Mouse (Mus musculus) hindbrain, postnatal 0 days (tissue): ENCODE measurements around the gene Spata2l. TPM values are rescaled to one million over a fixed set of nuclear protein-coding genes. Genes with fewer than 3 reads are reported as not detected.
"Not testable (repeated sequence)": the region's sequence is repeated elsewhere in the genome, so short reads cannot be mapped to it uniquely, and the experiment has no call there.

Experiments used
- ATAC-seq: fragments of 200-750 bp; cut with Nextera tagmentation; 2 replicates; pipeline ENCODE4 v1.8.0; 2017; ENCODE audit warnings: mild to moderate bottlenecking, moderate TSS enrichment, moderate library complexity
- DNase-seq: peaks from one replicate; pipeline ENCODE4 v3.0.0-alpha.2; 2015; ENCODE audit warnings: low spot score
- H3K27ac ChIP-seq: fragments of 300-500 bp; sonication (generic); 2 replicates; pipeline ENCODE4 v1.5.1; 2014; ENCODE audit warnings: mild to moderate bottlenecking
- H3K27me3 ChIP-seq: fragments of 300-500 bp; sonication (generic); 2 replicates; pipeline ENCODE4 v1.6.1; 2014; ENCODE audit warnings: low read length, mixed read lengths; ENCODE audit not compliant: insufficient read depth
- H3K36me3 ChIP-seq: fragments of 300-500 bp; sonication (generic); 2 replicates; pipeline ENCODE4 v1.6.1; 2014; ENCODE audit warnings: low read length, mixed read lengths; ENCODE audit not compliant: insufficient read depth
- H3K4me1 ChIP-seq: fragments of 300-500 bp; sonication (generic); 2 replicates; pipeline ENCODE4 v1.6.1; 2014; ENCODE audit warnings: antibody characterized with exemption, low read length, mixed read lengths; ENCODE audit not compliant: insufficient read depth
- H3K4me2 ChIP-seq: fragments of 300-500 bp; sonication (generic); 2 replicates; pipeline ENCODE4 v1.6.1; 2014; ENCODE audit warnings: low read depth, mild to moderate bottlenecking, low read length, moderate library complexity, mixed read lengths
- H3K4me3 ChIP-seq: fragments of 300-500 bp; sonication (generic); 2 replicates; pipeline ENCODE4 v1.5.1; 2014; ENCODE audit warnings: low read length
- H3K9ac ChIP-seq: fragments of 300-500 bp; sonication (generic); replicated peaks from 2 replicates; pipeline ENCODE4 v1.6.1; 2014; ENCODE audit warnings: mild to moderate bottlenecking, low read length, moderate library complexity, mixed read lengths
- H3K9me3 ChIP-seq: fragments of 300-500 bp; sonication (generic); 2 replicates; pipeline ENCODE4 v1.6.1; 2016; ENCODE audit warnings: low read length, mixed read lengths
- CTCF ChIP-seq: IDR thresholded peaks from 2 replicates; pipeline ENCODE4 v1.5.1; 2016; ENCODE audit warnings: antibody characterized with exemption, control low read depth, low read depth
- WGBS: fragments of 180-500 bp; shearing (Covaris S2); extraction: QIAGEN DNeasy Blood & Tissue Kit; methylation state at CpG from one replicate; pipeline ENCODE4 v1.1.7; 2014; 5-methylcytosine and 5-hydroxymethylcytosine counted together
- polyA plus RNA-seq: library from polyadenylated mRNA; unstranded; fragments of >200 nt; fragmentation: Nextera tagmentation; extraction: Ambion mirVana; gene quantifications from 2 replicates; pipeline ENCODE4 v1.2.1, GENCODE M21; 2015
- total RNA-seq: library from RNA; depleted of rRNA; stranded (reverse); fragments of >200 nt; gene quantifications from 2 replicates; pipeline ENCODE4 v1.2.3, GENCODE M21; 2014

Spata2l gene
- total and polyA plus RNA-seq, 2 experiments from 2014 or later = 15.8 to 19.4 TPM

GRCm38 (mm10) chr8:123234918-123235519 is 1.0 kb downstream of the Spata2l start:
- Histone ChIP-seq H3K27ac (peak overlapping the region; percentile 68; the same call in 1 of the 2 replicates), H3K36me3 (no peaks in the 10 kb centered on the region), H3K9ac (peak overlapping the region; percentile 74), H3K27me3 (no peaks in the 10 kb centered on the region), H3K4me2 (peak overlapping the region; percentile 92), H3K9me3 (no peaks in the 10 kb centered on the region), H3K4me3 (peak overlapping the region; percentile 57), H3K4me1 (peaks cover 15% of the 10 kb centered on the region)
- DNase-seq (peak; percentile 68), ATAC-seq (peak; percentile 27; the same call in 1 of the 2 replicates)
- WGBS = 30% methylated on average over 13 of the region's 13 CpGs
- TF ChIP-seq CTCF = no peak

DNA sequence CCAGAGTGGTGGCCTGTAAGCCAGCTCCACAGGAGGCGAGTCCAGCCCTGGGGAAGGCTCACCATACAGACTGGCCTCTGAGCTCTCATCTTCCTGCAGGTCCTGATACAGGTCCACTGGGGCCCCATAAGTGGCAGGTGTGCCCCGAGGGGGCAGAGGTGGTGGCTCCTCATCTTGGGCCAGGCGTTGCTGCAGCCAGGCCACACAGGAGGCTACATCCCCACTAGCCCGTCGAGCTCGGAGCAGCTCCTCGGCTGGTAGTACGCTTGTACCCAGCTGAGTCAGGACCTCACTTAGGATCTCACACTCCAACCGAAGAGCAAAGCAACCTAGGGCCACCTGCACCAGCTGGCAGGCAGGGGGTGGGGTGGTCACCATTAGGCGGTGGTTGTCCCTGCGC is 2.3 kb downstream of the Spata2l start:
- WGBS = 79% methylated on average over 11 of the region's 11 CpGs
- Histone ChIP-seq H3K4me2 (no peak overlapping the region), H3K27me3 (no peaks in the 10 kb centered on the region), H3K9ac (no peak overlapping the region), H3K4me1 (peaks cover 15% of the 10 kb centered on the region), H3K36me3 (no peaks in the 10 kb centered on the region), H3K4me3 (no peak overlapping the region), H3K9me3 (no peaks in the 10 kb centered on the region), H3K27ac (no peak overlapping the region)
- no peak for TF ChIP-seq CTCF
- DNase-seq (no peak), ATAC-seq (no peak)

DNA sequence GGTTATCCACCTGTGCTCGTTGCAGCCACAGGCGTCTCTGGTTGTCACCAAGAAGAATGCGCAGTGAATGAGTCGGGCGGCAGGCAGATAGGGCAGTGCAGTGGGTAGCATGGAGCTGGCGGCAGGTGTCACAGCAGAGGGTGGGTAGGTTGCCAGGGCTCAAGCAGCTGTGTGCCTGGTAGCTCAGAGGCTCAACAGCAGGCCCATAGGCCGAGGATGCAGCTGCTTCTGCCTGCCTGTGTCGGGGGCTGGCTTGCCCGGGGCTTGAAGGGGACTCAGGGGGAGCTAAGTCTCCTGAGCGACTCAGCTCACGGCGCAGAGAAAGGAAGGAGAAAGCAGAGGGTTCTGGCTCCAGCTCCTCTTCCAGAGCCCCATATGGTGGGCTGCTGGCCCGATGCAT is 2.7 kb downstream of the Spata2l start:
- Histone ChIP-seq H3K27me3 (no peaks in the 10 kb centered on the region), H3K9ac (no peak overlapping the region), H3K4me1 (peaks cover 15% of the 10 kb centered on the region), H3K4me2 (no peak overlapping the region), H3K9me3 (no peaks in the 10 kb centered on the region), H3K36me3 (no peaks in the 10 kb centered on the region), H3K4me3 (no peak overlapping the region), H3K27ac (no peak overlapping the region)
- no peak for TF ChIP-seq CTCF
- WGBS = 44% methylated on average over 12 of the region's 13 CpGs
- ATAC-seq = no peak
- DNase-seq = peak; percentile 28

- H3K4me2 ChIP-seq = no peak overlapping the region
- H3K9ac ChIP-seq = no peak overlapping the region
- no peak overlapping the region for H3K27ac ChIP-seq
- 0 out of 2 replicates have a peak, but pooled peaks cover under 1% of the 10 kb centered on the region for H3K36me3 ChIP-seq
- no peak overlapping the region for H3K4me3 ChIP-seq
- no peak for TF ChIP-seq CTCF
- no peaks in the 10 kb centered on the region for H3K27me3 ChIP-seq
- no peak for DNase-seq
- H3K9me3 ChIP-seq = no peaks in the 10 kb centered on the region
- 36% methylated on average over 7 of the region's 7 CpGs for WGBS
- H3K4me1 ChIP-seq = peaks cover 15% of the 10 kb centered on the region
- no peak for ATAC-seq
Observed at GRCm38 (mm10) chr8:123232553-123232952, 3.5 kb downstream of the Spata2l start.

DNA sequence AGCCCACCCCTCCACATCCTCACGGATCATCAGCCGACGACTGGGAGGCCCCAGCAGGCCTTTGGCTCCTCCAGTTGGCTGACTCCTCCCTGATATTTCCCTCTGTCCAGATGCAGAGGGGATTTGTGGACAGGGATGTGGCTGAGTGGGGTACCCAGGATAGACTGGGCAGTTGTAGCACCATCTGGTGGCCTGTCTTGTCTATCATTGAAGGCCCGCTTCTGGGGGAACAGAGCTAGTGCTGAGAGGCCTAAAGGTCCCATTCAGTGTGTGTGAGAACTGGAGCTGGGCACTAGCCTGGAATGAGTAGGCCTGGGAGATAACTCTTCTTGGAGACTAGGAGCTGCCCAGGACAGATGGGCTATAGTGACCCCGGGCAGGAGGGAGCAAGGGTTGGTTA is 4.3 kb downstream of the Spata2l start:
- DNase-seq (peak; percentile 46), ATAC-seq (no peak)
- Histone ChIP-seq H3K27ac (no peak overlapping the region), H3K4me2 (no peak overlapping the region), H3K9ac (no peak overlapping the region), H3K4me1 (peaks cover 15% of the 10 kb centered on the region), H3K36me3 (0 out of 2 replicates have a peak, but pooled peaks cover 7% of the 10 kb centered on the region), H3K27me3 (no peaks in the 10 kb centered on the region), H3K9me3 (no peaks in the 10 kb centered on the region), H3K4me3 (no peak overlapping the region)
- WGBS = 55% methylated on average over 5 of the region's 5 CpGs
- peak; percentile 53 for TF ChIP-seq CTCF

DNA sequence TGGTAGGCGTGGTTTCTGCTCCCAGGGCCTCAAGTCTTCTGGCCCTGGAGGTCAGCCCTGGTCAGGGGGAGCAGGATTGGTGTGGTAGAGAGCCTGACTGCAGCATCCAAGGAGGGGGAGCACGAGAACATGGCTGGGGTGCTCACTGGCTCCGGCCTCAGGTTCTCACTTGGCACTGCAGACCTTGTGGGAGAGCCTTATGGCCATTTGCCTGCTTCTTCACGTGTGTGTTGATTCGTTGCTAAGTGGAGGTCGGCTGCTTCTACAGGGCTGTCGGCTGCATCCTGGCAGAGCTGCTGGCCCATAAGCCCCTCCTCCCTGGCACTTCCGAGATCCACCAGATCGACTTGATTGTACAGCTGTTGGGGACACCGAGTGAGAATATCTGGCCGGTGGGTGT is 5.7 kb downstream of the Spata2l start:
- 75% methylated on average over 10 of the region's 11 CpGs for WGBS
- not testable (repeated sequence) for DNase-seq, H3K36me3 ChIP-seq, H3K9me3 ChIP-seq, H3K27ac ChIP-seq, H3K27me3 ChIP-seq, H3K4me1 ChIP-seq, H3K4me2 ChIP-seq, H3K4me3 ChIP-seq, ATAC-seq, H3K9ac ChIP-seq

- H3K9me3 ChIP-seq = no peaks in the 10 kb centered on the region
- no peak overlapping the region for H3K4me3 ChIP-seq
- no peak overlapping the region for H3K27ac ChIP-seq
- H3K4me1 ChIP-seq = peaks cover 8% of the 10 kb centered on the region
- WGBS = 95% methylated on average over 1 of the region's 1 CpGs
- no peak overlapping the region for H3K4me2 ChIP-seq
- ATAC-seq = no peak
- TF ChIP-seq CTCF = no peak
- H3K36me3 ChIP-seq = 0 out of 2 replicates have a peak, but pooled peaks cover 7% of the 10 kb centered on the region
- H3K9ac ChIP-seq = no peak overlapping the region
- H3K27me3 ChIP-seq = no peaks in the 10 kb centered on the region
- no peak for DNase-seq
Observed at GRCm38 (mm10) chr8:123228416-123228815, 7.6 kb downstream of the Spata2l start.
